Mouse (Mus musculus) CD8-positive naive resting alpha-beta T cell, adult 2 months (primary cell): ENCODE data around the gene Pes1.
"Not testable (repeated sequence)": the region's sequence is repeated elsewhere in the genome, so short reads cannot be mapped to it uniquely, and the experiment has no call there.

Source experiments
- DNase-seq, 2 experiments: peaks; one replicate each; pipeline ENCODE4 v3.0.0; 2022; ENCODE audit warnings: low read depth in 2 of 2, low spot score in 2 of 2

Pes1 gene

DNA sequence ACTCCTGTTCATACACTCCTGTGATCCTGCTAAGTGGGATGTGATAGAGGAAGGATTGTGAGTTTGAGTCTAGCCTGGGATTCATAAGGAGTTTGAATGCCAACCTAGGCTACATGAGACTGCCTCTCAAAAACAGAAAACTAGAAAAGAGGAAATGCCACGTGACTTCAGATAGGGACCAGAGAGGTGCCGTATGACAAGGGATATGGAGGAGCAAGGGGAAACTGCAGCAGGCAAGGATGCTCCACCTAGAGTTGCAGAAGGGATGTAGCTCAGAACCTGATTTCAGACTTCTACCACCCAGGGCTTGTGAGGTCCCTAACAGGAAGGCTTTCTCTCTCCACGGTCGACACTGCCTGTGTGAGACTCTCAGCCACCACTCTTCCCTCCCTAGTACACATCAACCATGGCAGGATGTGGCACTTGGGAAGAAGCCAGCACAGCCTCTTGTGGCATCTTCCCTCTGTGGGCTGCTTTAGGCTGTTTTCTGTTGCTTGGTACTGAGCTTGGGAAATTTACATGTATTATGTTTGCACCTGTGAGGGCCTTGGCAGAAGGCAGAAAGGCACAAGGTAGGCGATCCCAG is 41.5 kb downstream of the Pes1 start:
- no peak for DNase-seq

DNA sequence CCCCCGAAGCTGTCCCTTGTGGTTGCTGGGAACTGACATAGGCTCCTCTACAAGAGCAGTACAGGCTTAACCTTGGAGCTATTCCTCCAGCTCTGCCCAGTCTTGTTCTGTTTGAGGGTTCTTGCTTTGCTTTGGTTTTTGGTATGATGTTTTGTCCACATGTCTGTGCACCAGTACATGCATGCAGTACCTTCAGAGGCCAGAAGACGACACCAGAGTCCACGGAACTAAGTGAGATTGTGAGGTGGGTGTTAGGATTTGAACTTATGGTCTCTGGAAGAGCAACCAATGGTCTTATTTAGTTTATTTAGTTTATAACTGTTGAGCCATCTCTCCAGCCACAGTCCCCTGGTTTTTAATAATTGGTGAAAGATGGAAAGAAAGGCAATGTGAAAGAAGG is 42.7 kb downstream of the Pes1 start:
- no peak for DNase-seq

DNA sequence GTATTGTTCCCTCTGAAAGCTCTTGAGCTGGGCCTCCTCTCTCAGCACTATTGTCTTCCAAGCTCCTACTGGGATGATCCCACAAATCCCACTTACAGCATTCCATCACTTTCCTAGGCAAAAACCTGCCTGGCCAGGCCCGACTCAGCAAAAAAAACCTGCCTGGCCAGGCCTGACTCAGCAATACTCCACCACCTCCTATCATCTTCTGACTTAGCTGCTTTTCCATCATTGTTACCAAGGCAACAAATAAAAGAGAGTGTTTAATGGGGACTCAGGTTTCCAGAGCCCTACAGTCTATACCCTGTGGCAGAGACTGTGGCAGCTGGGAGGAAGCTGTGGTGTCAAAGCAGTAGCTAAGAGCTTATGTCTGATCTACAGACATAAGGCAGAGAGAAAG is 48.8 kb downstream of the Pes1 start:
- no peak for DNase-seq

DNA sequence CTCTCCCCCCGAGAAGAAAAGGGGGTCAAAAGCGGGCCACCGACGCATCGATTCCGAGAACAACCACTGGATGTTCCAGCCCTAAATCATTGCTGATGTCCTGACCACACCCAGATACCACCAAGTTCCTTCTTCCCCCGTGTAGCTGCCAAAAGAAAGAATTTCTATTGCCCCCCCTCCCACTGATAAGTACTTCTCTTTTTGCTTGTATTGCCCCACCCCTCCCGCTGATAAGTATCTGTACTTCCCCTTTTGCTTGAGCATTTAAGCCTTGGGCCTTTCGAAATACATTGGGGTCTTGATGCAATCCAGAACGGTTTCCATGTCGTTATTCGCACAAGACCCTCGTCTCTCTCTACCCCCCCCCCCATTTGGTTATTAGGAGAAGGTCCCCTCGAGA is 52.0 kb downstream of the Pes1 start:
- not testable (repeated sequence) for DNase-seq

DNA sequence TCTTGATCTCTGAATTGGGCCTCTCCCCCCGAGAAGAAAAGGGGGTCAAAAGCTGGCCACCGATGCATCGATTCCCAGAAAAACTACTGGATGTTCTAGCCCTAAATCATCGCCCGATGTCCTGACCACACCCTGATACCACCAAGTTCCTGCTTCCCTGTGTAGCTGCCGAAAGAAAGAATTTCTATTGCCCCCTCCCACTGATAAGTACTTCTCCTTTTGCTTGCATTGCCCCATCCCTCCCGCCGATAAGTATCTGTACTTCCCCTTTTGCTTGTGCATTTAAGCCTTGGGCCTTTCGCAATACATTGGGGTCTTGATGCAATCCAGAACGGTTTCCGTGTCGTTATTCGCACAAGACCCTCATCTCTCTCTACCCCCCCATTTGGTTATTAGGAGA is 58.3 kb downstream of the Pes1 start:
- not testable (repeated sequence) for DNase-seq

DNA sequence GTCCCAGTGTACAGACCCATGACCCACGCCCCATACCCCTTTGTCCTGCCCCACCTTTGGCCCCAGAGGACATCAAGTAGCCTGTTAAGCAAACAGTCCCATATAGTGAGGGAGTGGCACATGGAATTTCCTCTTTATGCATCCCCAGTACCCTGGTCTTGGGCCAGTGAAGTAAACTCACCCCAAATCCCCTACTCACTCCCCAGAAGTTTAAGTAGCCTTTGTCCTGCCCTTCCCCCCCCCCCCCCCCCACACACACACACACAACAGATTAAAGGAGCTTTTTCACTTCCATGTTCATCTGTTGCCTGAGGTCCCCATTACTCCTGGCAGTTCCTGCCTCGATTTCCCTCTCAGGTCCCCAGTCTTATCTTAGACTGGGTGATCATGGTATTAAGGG is 59.5 kb downstream of the Pes1 start:
- no peak for DNase-seq

DNA sequence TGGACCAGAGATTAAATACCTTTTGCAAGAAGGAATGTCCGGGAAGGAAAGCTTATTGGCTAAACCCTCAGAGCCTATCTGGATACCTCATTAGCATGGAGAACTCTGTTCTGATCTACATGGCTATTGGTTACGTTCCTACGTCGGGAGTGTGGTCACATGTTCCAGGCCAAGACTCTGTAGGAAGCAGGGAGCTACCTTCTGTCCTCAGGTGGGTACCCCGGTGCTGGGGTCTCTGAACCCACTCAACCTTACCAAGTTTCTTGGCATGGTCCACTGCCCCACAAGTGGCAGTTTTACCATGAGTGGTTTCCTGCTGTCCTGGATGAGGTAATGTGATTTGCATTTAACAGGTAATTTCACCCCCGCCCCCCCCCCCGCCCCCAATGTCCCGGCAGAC is 63.3 kb downstream of the Pes1 start:
- no peak for DNase-seq

DNA sequence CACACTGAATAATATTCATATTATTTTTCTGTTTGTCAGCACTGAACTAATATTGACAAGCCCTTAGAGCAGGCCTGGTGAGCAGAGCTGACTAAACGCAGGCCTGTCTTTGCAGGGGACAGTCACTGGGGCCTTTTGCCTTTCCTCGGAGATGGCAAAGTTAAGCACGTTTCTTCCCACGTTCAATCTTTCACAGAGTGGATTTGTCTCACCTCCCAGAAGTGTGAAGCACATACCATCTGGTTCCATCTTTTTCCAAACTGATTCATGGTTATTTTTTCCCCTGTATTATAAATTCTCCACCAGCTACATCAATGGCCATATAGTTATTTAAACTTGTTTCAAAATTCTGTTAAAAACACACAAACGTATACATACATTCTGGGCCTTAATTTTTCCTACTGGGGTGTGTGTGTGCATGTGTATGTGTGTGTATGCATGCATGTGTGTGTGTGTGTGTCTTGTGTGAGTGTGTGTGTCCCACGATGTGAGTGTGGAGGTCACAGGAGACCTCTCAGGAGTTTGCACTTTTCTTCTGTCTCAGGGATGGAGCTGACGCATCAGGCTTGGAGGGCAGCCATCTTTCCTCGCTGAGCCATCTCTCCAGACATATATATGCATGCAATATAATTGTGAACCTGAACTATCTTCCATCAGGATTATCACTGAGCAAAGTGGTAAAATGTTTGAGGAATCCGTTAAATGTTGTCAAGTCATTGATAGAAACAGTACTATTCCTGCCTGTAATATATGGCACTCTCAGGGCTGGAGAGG is 64.0 kb downstream of the Pes1 start:
- no peak for DNase-seq

DNA sequence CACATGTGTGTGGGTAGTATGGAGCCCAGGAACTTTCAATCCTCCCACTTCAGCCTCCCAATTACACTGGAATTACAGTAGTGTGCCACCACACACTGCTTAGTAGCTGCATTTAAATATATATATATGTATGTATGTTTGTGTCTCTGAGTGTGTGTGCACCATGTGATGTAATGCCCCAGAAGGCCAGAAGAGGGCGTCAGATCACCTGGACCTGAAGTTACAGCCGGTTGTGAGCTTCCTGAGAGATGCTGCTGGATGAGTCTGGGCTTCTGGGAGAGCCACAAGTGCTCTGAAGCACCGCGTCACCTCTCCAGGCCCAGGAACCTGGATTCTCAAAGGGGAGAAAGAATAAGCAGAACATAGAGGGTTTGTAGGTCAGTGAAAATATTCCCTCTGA is 65.6 kb downstream of the Pes1 start:
- no peak for DNase-seq
